Mouse (Mus musculus) stomach, postnatal 0 days (tissue): ENCODE data around the gene Creb3l2. TPM values are rescaled to one million over a fixed set of nuclear protein-coding genes. Genes with fewer than 3 reads are reported as not detected.
"Not testable (repeated sequence)": the region's sequence is repeated elsewhere in the genome, so short reads cannot be mapped to it uniquely, and the experiment has no call there.

Experiments
- ATAC-seq: fragments of 200-750 bp; cut with Nextera tagmentation; 2 replicates; pipeline ENCODE4 v1.8.0; 2017; ENCODE audit not compliant: low FRiP score, low TSS enrichment
- DNase-seq: peaks from one replicate; pipeline ENCODE4 v3.0.0-alpha.2; 2016; ENCODE audit warnings: low spot score
- H3K27ac ChIP-seq: fragments of 300-500 bp; sonication (generic); replicated peaks from 2 replicates; pipeline ENCODE4 v1.5.1; 2014; ENCODE audit warnings: mild to moderate bottlenecking, control low read depth
- H3K27me3 ChIP-seq: fragments of 300-500 bp; sonication (generic); 2 replicates; pipeline ENCODE4 v1.6.1; 2014; ENCODE audit warnings: low read length; ENCODE audit not compliant: control insufficient read depth, insufficient read depth
- H3K36me3 ChIP-seq: fragments of 300-500 bp; sonication (generic); 2 replicates; pipeline ENCODE4 v1.6.1; 2014; ENCODE audit warnings: low read length, mixed read lengths; ENCODE audit not compliant: control insufficient read depth, insufficient read depth
- H3K4me1 ChIP-seq: fragments of 300-500 bp; sonication (generic); replicated peaks from 2 replicates; pipeline ENCODE4 v1.6.1; 2014; ENCODE audit warnings: antibody characterized with exemption; ENCODE audit not compliant: control insufficient read depth, insufficient read depth
- H3K4me2 ChIP-seq: fragments of 300-500 bp; sonication (generic); replicated peaks from 2 replicates; pipeline ENCODE4 v1.6.1; 2014; ENCODE audit warnings: low read depth, mild to moderate bottlenecking, control low read depth, moderate library complexity
- H3K4me3 ChIP-seq: fragments of 300-500 bp; sonication (generic); 2 replicates; pipeline ENCODE4 v1.5.1; 2014; ENCODE audit warnings: low read depth, low read length, control low read depth
- H3K9ac ChIP-seq: fragments of 300-500 bp; sonication (generic); 2 replicates; pipeline ENCODE4 v1.6.1; 2014; ENCODE audit warnings: mild to moderate bottlenecking, low read length, control low read depth, mixed read lengths
- H3K9me3 ChIP-seq: fragments of 300-500 bp; sonication (generic); 2 replicates; pipeline ENCODE4 v1.6.1; 2016; ENCODE audit warnings: low read length; ENCODE audit not compliant: control insufficient read depth
- CTCF ChIP-seq: IDR thresholded peaks from 2 replicates; pipeline ENCODE4 v1.5.1; 2016; ENCODE audit warnings: antibody characterized with exemption, low read depth, mild to moderate bottlenecking, moderate library complexity
- EP300 ChIP-seq: optimal IDR thresholded peaks from 2 replicates; pipeline ENCODE3; 2016; ENCODE audit warnings: antibody characterized with exemption
- WGBS: fragments of 180-500 bp; shearing (Covaris S2); extraction: QIAGEN DNeasy Blood & Tissue Kit; methylation state at CpG from one replicate; pipeline ENCODE4 v1.1.7; 2014; 5-methylcytosine and 5-hydroxymethylcytosine counted together
- polyA plus RNA-seq: library from polyadenylated mRNA; unstranded; fragments of >200 nt; fragmentation: Nextera tagmentation; extraction: Ambion mirVana; gene quantifications from 2 replicates; pipeline ENCODE4 v1.2.1, GENCODE M21; 2015

The Creb3l2 gene
- polyA plus RNA-seq, 1 experiment from 2014 or later, result 8.5 TPM

- peak overlapping the region; percentile 22; the same call in 1 of the 2 replicates for H3K4me3 ChIP-seq
- peak overlapping the region; percentile 44 for H3K4me2 ChIP-seq
- H3K4me1 ChIP-seq, H3K9me3 ChIP-seq, H3K27ac ChIP-seq, H3K9ac ChIP-seq, H3K27me3 ChIP-seq, H3K36me3 ChIP-seq: not testable (repeated sequence)
- TF ChIP-seq CTCF, result peak; percentile 73
- ATAC-seq (peak; percentile 97), DNase-seq (peak; percentile 75)
- 3% methylated on average over 6 of the region's 25 CpGs for WGBS
These were observed 21.9 kb upstream of the Creb3l2 start for GRCm38 (mm10) chr6:37463517-37464482.

GRCm38 (mm10) chr6:37460681-37461080, 18.7 kb upstream of the Creb3l2 start:
- Histone ChIP-seq H3K9me3 (no peaks in the 10 kb centered on the region), H3K4me1 (no peaks in the 10 kb centered on the region), H3K4me3 (no peak overlapping the region), H3K36me3 (no peaks in the 10 kb centered on the region), H3K4me2 (no peak overlapping the region), H3K27me3 (no peaks in the 10 kb centered on the region), H3K27ac (no peak overlapping the region), H3K9ac (no peak overlapping the region)
- TF ChIP-seq EP300 (no peak), CTCF (no peak)
- 68% methylated on average over 6 of the region's 6 CpGs for WGBS
- ATAC-seq, result no peak
- no peak for DNase-seq

- H3K27me3 ChIP-seq, H3K4me3 ChIP-seq, H3K9ac ChIP-seq, H3K9me3 ChIP-seq, H3K36me3 ChIP-seq, H3K27ac ChIP-seq, H3K4me2 ChIP-seq, H3K4me1 ChIP-seq, ATAC-seq: not testable (repeated sequence)
- peak; percentile 58 for DNase-seq
- WGBS, result 46% methylated on average over 9 of the region's 9 CpGs
These were observed 17.7 kb upstream of the Creb3l2 start for GRCm38 (mm10) chr6:37459656-37460055.

GRCm38 (mm10) chr6:37457990-37458655, 16.2 kb upstream of the Creb3l2 start:
- 29% methylated on average over 10 of the region's 10 CpGs for WGBS
- DNase-seq (no peak), ATAC-seq (no peak)
- Histone ChIP-seq H3K27ac (peak overlapping the region; percentile 49; the same call in 1 of the 2 replicates), H3K4me1 (no peaks in the 10 kb centered on the region), H3K36me3 (no peaks in the 10 kb centered on the region), H3K4me2 (no peak overlapping the region), H3K9ac (no peak overlapping the region), H3K9me3 (no peaks in the 10 kb centered on the region), H3K27me3 (no peaks in the 10 kb centered on the region), H3K4me3 (no peak overlapping the region)
- no peak for TF ChIP-seq EP300
- TF ChIP-seq CTCF, result peak; percentile 70

- Histone ChIP-seq H3K9ac (no peak overlapping the region), H3K9me3 (no peaks in the 10 kb centered on the region), H3K4me3 (no peak overlapping the region), H3K36me3 (no peaks in the 10 kb centered on the region), H3K27ac (0 out of 2 replicates have a peak overlapping the region, but pooled peaks have one; percentile 24), H3K27me3 (no peaks in the 10 kb centered on the region), H3K4me1 (no peaks in the 10 kb centered on the region), H3K4me2 (no peak overlapping the region)
- TF ChIP-seq CTCF (no peak), EP300 (no peak)
- DNase-seq (peak; percentile 49), ATAC-seq (peak; percentile 81)
- WGBS, result 37% methylated on average over 5 of the region's 5 CpGs
These were observed 13.6 kb upstream of the Creb3l2 start for GRCm38 (mm10) chr6:37455540-37455939.

GRCm38 (mm10) chr6:37453047-37453446, 11.1 kb upstream of the Creb3l2 start:
- H3K27ac ChIP-seq, result no peak overlapping the region
- no peaks in the 10 kb centered on the region for H3K9me3 ChIP-seq
- H3K4me1 ChIP-seq, result no peaks in the 10 kb centered on the region
- ATAC-seq (0 out of 2 replicates have a peak, but pooled peaks have one; percentile 11), DNase-seq (no peak)
- no peak overlapping the region for H3K4me3 ChIP-seq
- WGBS, result 66% methylated on average over 4 of the region's 4 CpGs
- TF ChIP-seq CTCF (no peak), EP300 (no peak)
- no peak overlapping the region for H3K4me2 ChIP-seq
- no peaks in the 10 kb centered on the region for H3K36me3 ChIP-seq
- no peak overlapping the region for H3K9ac ChIP-seq
- no peaks in the 10 kb centered on the region for H3K27me3 ChIP-seq
